Mouse (Mus musculus): ENCODE measurements around the gene Ucp3. TPM values are rescaled to one million over a fixed set of nuclear protein-coding genes. Genes with fewer than 3 reads are reported as not detected.

Ucp3 gene
- total and polyA plus RNA-seq, 3 experiments: 0.13 TPM; not detected in 2

GRCm38 (mm10) chr7:100511602-100512001 is 38.8 kb downstream of the Ucp3 start:
- Histone ChIP-seq H3K4me1 (ENCODE audit: control insufficient read depth in 1 of 2, insufficient read depth in 2 of 2) (peaks cover 13 to 46% of the 10 kb centered on the region in 2 experiments), H3K9me3 (replicated peaks; ENCODE audit: low read length) (no peaks in the 10 kb centered on the region), H3K27ac (ENCODE audit: insufficient read depth, low read depth) (peak overlapping the region; percentile 39), H3K36me3 (replicated peaks in 1 of 2; ENCODE audit: control insufficient read depth in 1 of 2, insufficient read depth in 1 of 2, low read length in 1 of 2) (peaks cover 1 to 22% of the 10 kb centered on the region in 2 experiments), H3K79me2 (replicated peaks; ENCODE audit: control insufficient read depth, extremely low read depth, insufficient read depth, poor library complexity, severe bottlenecking) (no peaks in the 10 kb centered on the region), H3K9ac (ENCODE audit: insufficient read depth, low read depth) (peak overlapping the region; percentile 70), H3K4me3 (replicated peaks in 1 of 3; ENCODE audit: low read depth in 2 of 3, low read length in 2 of 3, poor library complexity in 1 of 3) (peak overlapping the region; percentile 70 to 78 (median 70)), H3K27me3 (replicated peaks) (no peaks in the 10 kb centered on the region), H3K4me2 (ENCODE audit: insufficient read depth, low read depth, poor library complexity, severe bottlenecking) (peak overlapping the region; percentile 79)
- peak; percentile 87 for DNase-seq (ENCODE audit: extremely low read depth)
- dilution Hi-C loops (cut with MboI; ENCODE audit: extremely low pct_ligation_motif_present, extremely low pct_unique_long_range_greater_than_20kb, low sequenced_read_pairs): no loop called here
- TF ChIP-seq POLR2AphosphoS2 (IDR thresholded peaks at IDR 0.05; ENCODE audit: low read depth, low read length): peak; percentile 92; the same call in 1 of the 2 replicates
- TF ChIP-seq MEF2A (IDR thresholded peaks at IDR 0.05; ENCODE audit: borderline replicate concordance, low read depth, low read length): no peak; the same call in 1 of the 2 replicates
- no peak for TF ChIP-seq PAX5 (IDR thresholded peaks at IDR 0.05; ENCODE audit: low read length)
- TF ChIP-seq MAFK (IDR thresholded peaks at IDR 0.05; ENCODE audit: insufficient replicate concordance, low read length): no peak
- TF ChIP-seq SMC3 (IDR thresholded peaks at IDR 0.05; ENCODE audit: low read depth, low read length): no peak
- 0 out of 2 replicates have a peak, but pooled peaks have one; percentile 34 for TF ChIP-seq MAZ (IDR thresholded peaks at IDR 0.05; ENCODE audit: low read depth, low read length)
- TF ChIP-seq KAT2A (IDR thresholded peaks at IDR 0.05; ENCODE audit: insufficient replicate concordance, low read length): no peak
- peak; percentile 91 for TF ChIP-seq NELFE (IDR thresholded peaks at IDR 0.05; ENCODE audit: low read depth, low read length)
- no peak for TF ChIP-seq ZC3H11A (IDR thresholded peaks at IDR 0.05; ENCODE audit: low read depth, low read length)
- TF ChIP-seq BHLHE40 (IDR thresholded peaks at IDR 0.05; ENCODE audit: low read depth, low read length): no peak; the same call in 1 of the 2 replicates
- peak; percentile 45; the same call in 1 of the 2 replicates for TF ChIP-seq ZMIZ1 (IDR thresholded peaks at IDR 0.05; ENCODE audit: low read depth, low read length)
- no peak for TF ChIP-seq E2F4 (IDR thresholded peaks at IDR 0.05; ENCODE audit: insufficient replicate concordance, low read depth, low read length)
- peak; percentile 64 for TF ChIP-seq MXI1 (IDR thresholded peaks at IDR 0.05; ENCODE audit: low read depth, low read length)
- TF ChIP-seq CHD2 (IDR thresholded peaks at IDR 0.05; ENCODE audit: low read length): peak; percentile 30; the same call in 1 of the 2 replicates
- no peak for TF ChIP-seq RCOR1 (conservative IDR thresholded peaks at IDR 0.05; ENCODE audit: low read depth, low read length)
- TF ChIP-seq HCFC1 (IDR thresholded peaks at IDR 0.05; ENCODE audit: low read depth, low read length): peak; percentile 52; the same call in 1 of the 2 replicates
- TF ChIP-seq CTCF (conservative IDR thresholded peaks at IDR 0.05 in 1 of 2, IDR thresholded peaks at IDR 0.05 in 1 of 2; ENCODE audit: low read depth in 2 of 2, low read length in 2 of 2): no peak
- TF ChIP-seq ELF1 (IDR thresholded peaks at IDR 0.05; ENCODE audit: low read depth, low read length): peak; percentile 72
- peak; percentile 64; the same call in 1 of the 2 replicates for TF ChIP-seq MYC (IDR thresholded peaks at IDR 0.05; ENCODE audit: low read depth, low read length)
- TF ChIP-seq ETS1 (conservative IDR thresholded peaks at IDR 0.05; ENCODE audit: low read depth, low read length): 0 out of 2 replicates have a peak, but pooled peaks have one; percentile 30
- peak; percentile 26; the same call in 1 of the 2 replicates for TF ChIP-seq MAX (IDR thresholded peaks at IDR 0.05; ENCODE audit: low read length)
- TF ChIP-seq POLR2A (IDR thresholded peaks at IDR 0.05; ENCODE audit: low read depth, low read length): peak; percentile 91
- peak; percentile 81; the same call in 1 of the 2 replicates for TF ChIP-seq TBP (conservative IDR thresholded peaks at IDR 0.05; ENCODE audit: low read depth, low read length)
- TF ChIP-seq CHD1 (IDR thresholded peaks at IDR 0.05; ENCODE audit: low read depth, low read length): no peak
- peak; percentile 70; the same call in 1 of the 2 replicates for TF ChIP-seq SIN3A (IDR thresholded peaks at IDR 0.05; ENCODE audit: low read length)
- peak; percentile 75 for TF ChIP-seq TCF12 (IDR thresholded peaks at IDR 0.05; ENCODE audit: low read depth, low read length)
- no peak for TF ChIP-seq GABPA (IDR thresholded peaks at IDR 0.05; ENCODE audit: insufficient replicate concordance, low read depth, low read length)
- TF ChIP-seq JUND (conservative IDR thresholded peaks at IDR 0.05; ENCODE audit: low read depth, low read length): no peak
- no peak for TF ChIP-seq JUN (IDR thresholded peaks at IDR 0.05; ENCODE audit: insufficient read depth, low read depth, low read length)
- TF ChIP-seq IRF4 (IDR thresholded peaks at IDR 0.05; ENCODE audit: low read depth, low read length): peak; percentile 22; the same call in 1 of the 2 replicates
- in situ Hi-C loops (cut with MboI; ENCODE audit: low pct_ligation_motif_present, low pct_unique_long_range_greater_than_20kb, low sequenced_read_pairs): no loop called here
